Mouse (Mus musculus) embryonic fibroblast, embryonic 13.5 days (primary cell): ENCODE data around the gene Cenpl.

Experiments used
- CTCF ChIP-seq: IDR thresholded peaks from 2 replicates; pipeline ENCODE4 v1.5.1; 2011; ENCODE audit warnings: mild to moderate bottlenecking, control low read depth, low read length, moderate library complexity, borderline replicate concordance; ENCODE audit not compliant: insufficient read depth
- POLR2A ChIP-seq: IDR thresholded peaks from 2 replicates; pipeline ENCODE4 v1.6.1; 2011; ENCODE audit warnings: low read depth, mild to moderate bottlenecking, control low read depth, low read length, moderate library complexity

DNA sequence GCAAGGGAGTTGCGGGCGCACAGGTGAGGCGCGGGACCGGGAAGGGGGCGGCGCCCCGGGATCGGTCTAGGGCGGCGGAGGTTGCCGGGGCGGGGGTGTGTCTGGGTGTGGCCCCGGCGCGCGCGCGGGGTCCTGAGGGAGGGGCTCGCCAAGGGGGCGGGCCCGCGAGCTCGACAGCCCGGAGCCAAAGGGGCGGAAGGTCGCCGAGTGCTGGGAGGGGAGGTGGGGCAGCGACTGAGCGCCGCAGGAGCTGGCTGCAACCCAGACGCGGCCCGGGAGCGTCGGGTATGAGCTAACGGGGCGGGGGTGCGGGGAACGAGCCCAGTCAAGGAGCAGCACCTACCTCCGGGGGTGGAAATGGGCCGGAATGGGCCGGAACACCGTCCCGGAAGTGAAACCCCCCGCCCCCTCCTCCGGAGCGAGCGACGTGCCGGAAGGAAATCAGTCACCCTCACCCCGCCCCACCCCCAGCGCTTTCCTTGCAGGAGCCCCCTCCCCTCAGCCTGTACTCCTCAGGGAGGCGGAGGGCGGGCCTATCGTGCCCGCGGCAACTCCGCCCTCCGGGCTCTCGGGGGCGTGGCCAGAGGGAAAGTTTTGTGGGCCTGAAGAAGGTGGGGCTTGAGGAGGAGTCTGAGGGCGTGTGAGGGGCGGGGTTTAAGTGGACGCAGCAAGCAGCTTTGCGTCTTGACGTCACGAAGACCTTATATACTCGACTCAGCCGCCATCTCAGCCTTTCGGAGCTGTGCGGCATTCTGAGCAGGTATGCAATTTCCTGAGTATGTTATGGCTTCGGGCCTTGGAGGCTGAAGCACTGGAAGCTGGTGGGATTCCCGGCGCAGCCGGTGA is 35.9 kb upstream of the Cenpl start, which contains the start of gene Zbtb37:
- TF ChIP-seq CTCF (no peak), POLR2A (peak; percentile 100)
